Mouse (Mus musculus) cerebellum, postnatal 36 days (tissue): ENCODE measurements at regions not wholly inside any gene's neighbourhood (a gene's known extent, or its start where the extent isn't known, plus 50 kb on each side); places are given as distances from the start of the nearest gene placed in this dataset.
"Not testable (repeated sequence)": the region's sequence is repeated elsewhere in the genome, so short reads cannot be mapped to it uniquely, and the experiment has no call there.

Source experiments
- DNase-seq, 2 experiments: peaks; one replicate each; pipeline ENCODE4 v3.0.0; 2021 to 2022; ENCODE audit warnings: mixed read lengths in 2 of 2

DNA sequence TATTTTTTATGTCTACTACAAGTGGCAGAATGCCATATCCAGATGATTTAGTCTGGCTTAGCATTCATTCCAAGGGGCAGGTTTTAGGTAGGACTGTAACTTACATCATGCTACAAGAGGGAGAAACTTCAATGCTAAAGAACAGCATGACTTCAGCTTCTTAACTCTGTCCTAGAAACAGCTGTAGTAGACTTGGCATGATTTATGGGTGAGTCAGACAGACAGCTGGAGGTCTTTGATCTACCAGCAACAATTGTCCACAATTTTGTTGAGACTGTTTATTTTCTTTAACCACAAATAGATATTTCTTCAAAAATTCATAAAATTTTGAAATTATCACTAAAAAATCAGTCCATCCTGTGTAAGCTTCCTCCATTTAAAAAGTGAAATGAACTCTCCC is 781.7 kb upstream of the Man1a start:
- no peak for DNase-seq

DNA sequence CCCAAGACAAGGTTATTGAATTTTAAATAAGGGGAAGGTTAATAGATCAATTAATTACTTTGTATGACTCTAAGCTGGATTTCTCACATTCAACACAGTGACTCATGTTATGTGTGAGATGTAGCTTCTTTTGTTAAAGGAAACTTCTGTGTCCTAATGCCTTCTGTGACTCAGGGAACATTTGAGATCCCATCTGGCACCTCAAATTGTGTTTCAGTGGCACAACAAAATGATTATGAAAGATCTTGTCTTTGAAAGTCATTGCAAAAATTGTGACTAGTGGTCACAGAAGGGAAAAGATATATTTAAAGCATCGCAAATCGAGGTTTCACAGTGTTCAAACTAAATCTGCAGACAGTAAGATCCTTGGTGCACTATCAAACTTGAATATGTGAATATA is 765.2 kb upstream of the Man1a start:
- no peak for DNase-seq

DNA sequence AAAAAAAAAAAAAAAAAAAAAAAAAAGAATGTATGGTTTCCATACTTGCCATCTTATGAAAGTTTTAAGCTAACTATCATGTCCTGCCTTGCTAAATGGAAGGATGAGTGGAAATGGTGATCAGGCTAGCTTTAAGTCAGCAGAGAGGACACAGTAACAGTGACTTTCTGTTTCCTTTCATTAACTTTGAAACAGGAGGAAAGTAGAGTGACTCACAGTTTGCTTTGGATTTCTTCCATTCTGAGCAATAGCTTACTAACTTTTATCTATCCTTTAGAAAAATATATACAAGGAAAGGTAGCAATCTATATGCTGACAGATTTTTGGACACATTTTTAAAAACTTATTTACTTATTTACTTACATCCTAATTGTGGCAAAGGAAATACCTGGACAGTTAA is 762.6 kb upstream of the Man1a start:
- no peak for DNase-seq

DNA sequence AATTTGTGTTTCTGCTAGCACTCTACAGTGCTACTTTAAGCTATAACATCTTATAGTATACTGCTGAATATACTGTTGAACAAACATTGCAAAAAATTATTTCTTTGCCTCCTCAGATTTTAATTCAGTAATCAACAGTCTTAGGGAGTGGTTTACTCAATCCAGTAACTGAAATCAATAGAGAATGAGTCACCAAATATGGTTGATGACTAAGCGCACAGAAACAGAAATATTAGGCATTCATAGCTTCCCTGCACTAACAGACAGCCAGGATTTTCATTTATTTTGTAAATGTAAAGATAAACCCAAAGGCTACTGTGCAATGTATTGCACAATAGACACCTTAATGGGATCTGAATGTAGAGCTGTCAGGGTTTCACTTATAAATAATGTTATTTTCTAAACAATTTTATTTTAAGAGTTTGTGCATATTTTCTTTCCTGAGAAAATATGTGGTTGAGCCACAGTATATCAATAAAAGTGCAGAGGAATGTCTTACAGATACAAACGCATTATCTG is 738.3 kb upstream of the Man1a start:
- DNase-seq: no peak

DNA sequence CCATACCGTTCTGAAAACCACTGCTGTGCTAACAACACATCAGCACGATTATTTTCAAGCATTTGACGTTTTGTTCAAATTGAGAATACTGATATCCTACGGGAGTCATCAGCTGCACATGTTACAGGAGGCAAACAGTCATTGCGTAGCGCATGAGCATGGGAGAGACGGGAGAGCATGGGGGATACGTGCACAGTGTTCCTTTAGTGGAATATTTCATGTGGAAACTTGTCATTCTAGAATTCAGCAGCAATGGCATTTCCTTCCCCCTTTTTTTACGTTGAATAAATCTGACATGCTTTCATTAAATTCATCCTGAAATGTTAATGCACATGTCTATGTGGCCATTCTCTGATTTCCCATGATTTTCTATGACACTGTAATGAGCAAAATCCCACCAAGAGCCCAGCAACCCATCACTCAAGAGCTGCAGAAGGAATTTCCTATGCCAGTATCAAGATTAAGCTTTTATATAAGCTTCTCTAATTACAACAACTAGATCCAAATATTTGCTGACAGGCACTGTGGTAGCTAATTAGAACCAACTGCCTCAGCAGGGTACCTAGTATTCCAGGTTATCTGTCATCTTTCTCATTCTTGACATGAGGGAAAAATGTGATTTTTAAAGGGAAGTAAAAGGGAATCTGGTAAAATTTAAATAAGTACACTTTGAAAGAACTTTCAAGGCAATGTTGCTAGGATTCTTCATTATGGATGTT is 723.2 kb upstream of the Man1a start:
- DNase-seq: no peak

DNA sequence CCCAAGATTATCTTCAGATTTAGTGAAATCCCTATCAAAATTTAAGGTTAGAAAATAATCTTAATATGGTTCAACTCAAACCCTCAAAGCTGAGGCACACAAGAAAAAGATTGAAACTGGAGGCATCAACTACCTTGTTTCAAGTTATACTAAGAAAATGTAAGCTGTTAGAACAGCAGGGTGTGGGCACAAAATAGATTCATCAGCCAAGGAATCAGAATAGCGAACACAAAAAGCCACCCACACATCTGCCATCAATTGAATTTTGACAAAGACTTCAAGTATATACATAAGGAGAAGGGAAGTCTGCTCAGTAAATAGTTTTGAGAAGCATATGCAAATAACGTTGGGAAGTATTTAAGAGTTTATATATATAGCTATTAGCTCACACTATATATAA is 720.9 kb upstream of the Man1a start:
- no peak for DNase-seq

DNA sequence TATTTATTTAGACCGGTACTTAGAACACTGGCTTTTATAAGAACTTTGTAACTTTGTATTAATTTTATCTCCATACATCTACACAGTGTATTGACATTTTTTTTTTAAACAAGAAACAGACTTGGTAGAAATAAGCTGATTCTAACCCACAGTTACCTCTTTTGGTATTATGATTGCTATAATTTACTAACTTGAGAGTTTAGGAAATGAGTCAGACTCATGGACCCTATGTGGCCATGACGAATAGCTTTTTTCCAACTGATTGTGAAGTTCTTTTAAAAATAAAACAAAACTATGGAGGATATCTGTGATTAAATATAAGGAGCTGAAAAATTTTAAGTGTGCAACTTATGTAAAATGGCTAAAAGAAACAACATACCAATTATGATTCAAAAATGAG is 684.7 kb upstream of the Man1a start:
- no peak for DNase-seq

DNA sequence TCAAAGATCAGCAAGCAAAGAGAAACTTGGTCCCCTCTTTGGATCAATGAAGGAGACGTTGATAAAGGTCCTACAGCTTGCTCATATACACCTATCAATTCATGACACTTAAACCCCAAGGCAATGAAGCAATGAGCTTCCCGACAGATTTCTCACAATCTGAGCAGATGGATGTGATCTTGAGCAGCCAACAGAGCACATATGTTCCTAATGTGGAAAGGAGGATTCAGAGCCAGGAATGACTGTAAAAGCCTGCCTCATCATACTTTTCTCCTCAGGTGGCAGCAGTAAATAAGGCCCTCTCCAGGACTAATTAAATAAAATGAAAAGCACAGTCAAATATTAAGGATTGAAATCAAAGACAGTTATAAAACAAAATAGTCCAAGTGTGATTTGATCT is 672.8 kb upstream of the Man1a start:
- peak in 1 of 2 experiments; percentile 3 for DNase-seq

DNA sequence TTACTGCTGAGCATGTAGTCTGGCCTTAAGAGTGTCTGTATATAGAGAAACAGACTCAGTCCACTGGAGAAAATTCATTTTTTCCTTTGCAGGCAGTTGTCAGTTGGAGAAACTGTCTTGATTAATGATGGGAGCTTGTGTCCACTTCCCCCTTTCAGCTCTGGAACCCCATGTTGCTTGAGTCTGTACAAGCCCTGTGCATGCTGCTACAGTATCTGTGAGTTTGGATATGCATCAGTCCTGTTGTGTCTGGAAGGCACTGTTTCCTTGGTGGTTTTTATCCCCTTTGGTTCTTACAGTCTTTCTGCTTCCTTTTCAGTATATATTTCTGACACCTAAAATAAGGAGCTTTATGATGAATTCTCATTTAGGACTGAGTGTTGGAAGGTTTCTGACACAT is 660.7 kb upstream of the Man1a start:
- no peak for DNase-seq

DNA sequence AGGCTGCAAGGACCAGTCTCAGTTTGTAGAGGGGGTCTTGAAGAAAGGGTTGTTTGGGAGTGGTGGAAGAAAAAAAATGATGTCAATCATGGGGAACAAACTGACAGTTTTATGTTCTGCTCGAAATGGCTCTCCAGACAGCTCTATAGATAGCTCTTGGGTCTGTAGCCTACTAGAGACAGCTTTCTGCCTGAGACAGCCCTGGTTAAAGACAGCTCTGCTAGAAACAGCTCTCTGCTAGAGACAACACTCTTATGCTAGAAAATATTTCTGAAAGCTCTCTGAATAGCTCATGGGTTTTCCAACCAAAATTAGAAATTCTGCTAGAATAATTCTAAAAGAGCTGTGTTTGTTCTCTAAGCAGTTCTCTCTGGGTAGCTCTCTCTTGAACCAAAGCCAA is 636.3 kb upstream of the Man1a start:
- DNase-seq: no peak

DNA sequence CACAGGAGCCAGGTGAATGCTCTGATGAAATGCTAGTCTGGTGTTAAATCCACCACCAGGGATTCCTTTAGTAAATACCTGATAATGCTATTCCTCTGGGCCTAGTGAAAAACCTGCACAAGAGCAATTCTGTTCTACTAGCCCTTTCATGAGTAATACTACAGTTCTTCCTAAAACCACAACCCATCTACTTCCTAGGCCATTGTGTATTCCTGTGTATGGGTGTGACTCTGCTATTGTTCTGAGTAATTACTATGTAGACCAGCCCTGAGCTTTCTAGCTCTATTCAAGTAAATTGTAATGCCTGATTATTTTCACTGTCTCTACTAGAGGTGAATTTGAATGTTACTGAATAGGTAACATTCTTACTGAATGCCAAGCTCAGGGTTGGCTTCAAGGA is 591.4 kb upstream of the Man1a start:
- DNase-seq: not testable (repeated sequence)
